Mouse (Mus musculus): ENCODE data around the gene Tnfsf13. TPM values are rescaled to one million over a fixed set of nuclear protein-coding genes. Genes with fewer than 3 reads are reported as not detected.

Tnfsf13 gene
- polyA plus RNA-seq, 1 experiment from 2014 or later, result 0.47 TPM

GRCm38 (mm10) chr11:69635471-69635870 is 50.1 kb downstream of the Tnfsf13 start:
- no peak overlapping the region for H3K9ac ChIP-seq
- WGBS, result 81% methylated on average over 3 of the region's 3 CpGs

GRCm38 (mm10) chr11:69633128-69633866 is 52.3 kb downstream of the Tnfsf13 start:
- WGBS, result under 1% methylated on average over 38 of the region's 50 CpGs
- Histone ChIP-seq H3K4me1 (replicated peaks) (peaks cover 25% of the 10 kb centered on the region), H3K27me3 (replicated peaks) (no peaks in the 10 kb centered on the region), H3K9me3 (replicated peaks) (no peaks in the 10 kb centered on the region), H3K36me3 (peaks cover 14% of the 10 kb centered on the region), H3K4me2 (peak overlapping the region; percentile 91), H3K4me3 (peak overlapping the region; percentile 95), H3K27ac (ENCODE audit: poor library complexity, severe bottlenecking) (peak overlapping the region; percentile 98), H3K9ac (peak overlapping the region; percentile 98)
- peak; percentile 77 for ATAC-seq (ENCODE audit: insufficient number of reproducible peaks, low FRiP score)

More at GRCm38 (mm10) chr11:69635471-69635870, 50.1 kb downstream of the Tnfsf13 start:
- no peak overlapping the region for H3K4me3 ChIP-seq
- H3K4me2 ChIP-seq, result no peak overlapping the region
- no peaks in the 10 kb centered on the region for H3K9me3 ChIP-seq (replicated peaks)
- ATAC-seq (ENCODE audit: insufficient number of reproducible peaks, low FRiP score), result no peak
- H3K27ac ChIP-seq (ENCODE audit: poor library complexity, severe bottlenecking), result no peak overlapping the region
- H3K27me3 ChIP-seq (replicated peaks), result no peaks in the 10 kb centered on the region
- peaks cover 30% of the 10 kb centered on the region for H3K36me3 ChIP-seq
- H3K4me1 ChIP-seq (replicated peaks), result peaks cover 23% of the 10 kb centered on the region

MicroRNAs encoded within 50 kb of the gene (microRNA counts, 519-probe panel; counts per million panel counts)
- microRNA mmu-miR-1934, result not detected
- microRNA mmu-miR-467f, result 3,709 counts per million, percentile 25 among the panel's probes with 10 or more counts

Small RNA genes lying within 50 kb of the gene (microRNA-seq; reads per million reads assigned to microRNA genes)
- gene Mir1934 (2.6 reads per million, percentile 3 among the genes with 10 or more reads in this experiment), gene Mir467f (not detected)

Other genes starting within 250 kb of the Tnfsf13 start
- gene Dnah2, start 136.7 kb downstream of the Tnfsf13 start, polyA plus RNA-seq (2016; fragmentation: Nextera tagmentation; extraction: Ambion mirVana), result 0.15 and 0.59 TPM in 2 replicates
- gene Efnb3, start 125.6 kb downstream of the Tnfsf13 start, polyA plus RNA-seq (2016; fragmentation: Nextera tagmentation; extraction: Ambion mirVana), result 87.4 and 90.0 TPM in 2 replicates
- gene Wrap53, start 105.5 kb downstream of the Tnfsf13 start, polyA plus RNA-seq (2016; fragmentation: Nextera tagmentation; extraction: Ambion mirVana), result 18.7 and 19.5 TPM in 2 replicates
- 76.0 and 79.1 TPM in 2 replicates for gene Trp53, start 105.4 kb downstream of the Tnfsf13 start, polyA plus RNA-seq (2016; fragmentation: Nextera tagmentation; extraction: Ambion mirVana)
- gene Atp1b2, start 79.8 kb downstream of the Tnfsf13 start, polyA plus RNA-seq (2016; fragmentation: Nextera tagmentation; extraction: Ambion mirVana), result 30.9 and 31.1 TPM in 2 replicates
- gene Shbg, start 67.9 kb downstream of the Tnfsf13 start, polyA plus RNA-seq (2016; fragmentation: Nextera tagmentation; extraction: Ambion mirVana), result 0.13 and 0.82 TPM in 2 replicates
- gene Sat2, start 63.8 kb downstream of the Tnfsf13 start, polyA plus RNA-seq (2016; fragmentation: Nextera tagmentation; extraction: Ambion mirVana), result 16.5 and 17.4 TPM in 2 replicates
- gene Fxr2, start 52.8 kb downstream of the Tnfsf13 start, polyA plus RNA-seq (2016; fragmentation: Nextera tagmentation; extraction: Ambion mirVana), result 37.1 and 40.1 TPM in 2 replicates
- gene Sox15, start 30.5 kb downstream of the Tnfsf13 start, polyA plus RNA-seq (2016; fragmentation: Nextera tagmentation; extraction: Ambion mirVana), result not detected in 2 replicates
- 48.6 and 53.8 TPM in 2 replicates for gene Mpdu1, start 23.1 kb downstream of the Tnfsf13 start, polyA plus RNA-seq (2016; fragmentation: Nextera tagmentation; extraction: Ambion mirVana)
- 4.3 and 5.2 TPM in 2 replicates for gene Cd68, start 19.6 kb downstream of the Tnfsf13 start, polyA plus RNA-seq (2016; fragmentation: Nextera tagmentation; extraction: Ambion mirVana)
- 404 and 420 TPM in 2 replicates for gene Eif4a1, start 13.4 kb downstream of the Tnfsf13 start, polyA plus RNA-seq (2016; fragmentation: Nextera tagmentation; extraction: Ambion mirVana)
- gene Senp3, start 3.7 kb downstream of the Tnfsf13 start, polyA plus RNA-seq (2016; fragmentation: Nextera tagmentation; extraction: Ambion mirVana), result 74.3 and 83.0 TPM in 2 replicates
- gene Tnfsf12, start 10.1 kb upstream of the Tnfsf13 start, polyA plus RNA-seq (2016; fragmentation: Nextera tagmentation; extraction: Ambion mirVana), result 5.6 and 6.9 TPM in 2 replicates
- 1.5 and 3.3 TPM in 2 replicates for gene Tnfsfm13, start 10.3 kb upstream of the Tnfsf13 start, polyA plus RNA-seq (2016; fragmentation: Nextera tagmentation; extraction: Ambion mirVana)
- 23.7 and 25.2 TPM in 2 replicates for gene Polr2a, start 72.9 kb upstream of the Tnfsf13 start, polyA plus RNA-seq (2016; fragmentation: Nextera tagmentation; extraction: Ambion mirVana)
- gene Slc35g3, start 76.2 kb upstream of the Tnfsf13 start, polyA plus RNA-seq (2016; fragmentation: Nextera tagmentation; extraction: Ambion mirVana), result 0.33 TPM in 2 replicates
- gene Zbtb4, start 80.1 kb upstream of the Tnfsf13 start, polyA plus RNA-seq (2016; fragmentation: Nextera tagmentation; extraction: Ambion mirVana), result 2.9 and 3.3 TPM in 2 replicates
- gene Chrnb1, start 110.2 kb upstream of the Tnfsf13 start, polyA plus RNA-seq (2016; fragmentation: Nextera tagmentation; extraction: Ambion mirVana), result 5.6 and 7.7 TPM in 2 replicates
- 2.3 and 2.4 TPM in 2 replicates for gene Fgf11, start 116.1 kb upstream of the Tnfsf13 start, polyA plus RNA-seq (2016; fragmentation: Nextera tagmentation; extraction: Ambion mirVana)
- 1.5 and 1.6 TPM in 2 replicates for gene Tmem102, start 119.8 kb upstream of the Tnfsf13 start, polyA plus RNA-seq (2016; fragmentation: Nextera tagmentation; extraction: Ambion mirVana)
- gene Gm39566, start 129.5 kb upstream of the Tnfsf13 start, polyA plus RNA-seq (2016; fragmentation: Nextera tagmentation; extraction: Ambion mirVana), result not detected in 2 replicates
- gene Spem2, start 132.7 kb upstream of the Tnfsf13 start, polyA plus RNA-seq (2016; fragmentation: Nextera tagmentation; extraction: Ambion mirVana), result not detected in 2 replicates
- not detected in 2 replicates for gene Spem1, start 136.4 kb upstream of the Tnfsf13 start, polyA plus RNA-seq (2016; fragmentation: Nextera tagmentation; extraction: Ambion mirVana)
- gene Nlgn2, start 152.0 kb upstream of the Tnfsf13 start, polyA plus RNA-seq (2016; fragmentation: Nextera tagmentation; extraction: Ambion mirVana), result 1.8 and 2.3 TPM in 2 replicates
- gene Tmem256, start 152.7 kb upstream of the Tnfsf13 start, polyA plus RNA-seq (2016; fragmentation: Nextera tagmentation; extraction: Ambion mirVana), result 289 and 297 TPM in 2 replicates
- gene Plscr3, start 160.6 kb upstream of the Tnfsf13 start, polyA plus RNA-seq (2016; fragmentation: Nextera tagmentation; extraction: Ambion mirVana), result 77.9 and 82.3 TPM in 2 replicates
- gene Tnk1, start 172.9 kb upstream of the Tnfsf13 start, polyA plus RNA-seq (2016; fragmentation: Nextera tagmentation; extraction: Ambion mirVana), result 0.28 and 0.32 TPM in 2 replicates
- not detected in 2 replicates for gene Tmem95, start 192.2 kb upstream of the Tnfsf13 start, polyA plus RNA-seq (2016; fragmentation: Nextera tagmentation; extraction: Ambion mirVana)
- 4.1 and 4.5 TPM in 2 replicates for gene Kctd11, start 195.6 kb upstream of the Tnfsf13 start, polyA plus RNA-seq (2016; fragmentation: Nextera tagmentation; extraction: Ambion mirVana)
- gene Acap1, start 209.8 kb upstream of the Tnfsf13 start, polyA plus RNA-seq (2016; fragmentation: Nextera tagmentation; extraction: Ambion mirVana), result 10.3 and 11.2 TPM in 2 replicates
- 4.7 and 5.2 TPM in 2 replicates for gene 2810408A11Rik, start 215.2 kb upstream of the Tnfsf13 start, polyA plus RNA-seq (2016; fragmentation: Nextera tagmentation; extraction: Ambion mirVana)
- gene Neurl4, start 215.3 kb upstream of the Tnfsf13 start, polyA plus RNA-seq (2016; fragmentation: Nextera tagmentation; extraction: Ambion mirVana), result 7.6 and 9.2 TPM in 2 replicates
- 49.2 and 50.6 TPM in 2 replicates for gene Gps2, start 228.1 kb upstream of the Tnfsf13 start, polyA plus RNA-seq (2016; fragmentation: Nextera tagmentation; extraction: Ambion mirVana)
- 1,286 and 1,307 TPM in 2 replicates for gene Eif5a, start 236.2 kb upstream of the Tnfsf13 start, polyA plus RNA-seq (2016; fragmentation: Nextera tagmentation; extraction: Ambion mirVana)

Data from heart, embryonic 12.5 days (tissue).